ENCODE assay signal across 8 mouse cellular contexts in the genomic region with DNA sequence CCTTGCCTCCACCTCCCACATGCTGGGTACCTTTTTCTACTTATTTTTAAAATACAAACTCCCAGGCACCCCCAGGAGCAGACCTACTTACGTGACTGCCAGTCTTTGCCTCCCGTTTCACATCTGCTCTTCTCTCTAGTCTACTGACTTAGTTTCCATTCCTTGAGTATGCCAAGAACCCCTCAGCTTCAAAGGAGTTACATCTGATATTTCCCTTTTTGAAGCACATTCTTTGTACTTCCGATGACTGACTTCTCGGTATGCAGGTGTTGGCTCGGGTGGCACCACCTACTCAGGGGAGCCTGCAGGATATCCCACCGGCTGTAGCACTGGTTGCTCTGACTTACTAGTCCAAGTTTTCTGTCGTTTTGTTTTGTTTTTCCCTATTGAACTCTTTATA. TPM values are rescaled to one million over a fixed set of nuclear protein-coding genes. Genes with fewer than 3 reads are reported as not detected.
A peak's percentile ranks its signal among the peaks of the same experiment; 100 is the strongest.
DNase-seq lines count a peak whose midpoint lies in the region; ATAC-seq and TF ChIP-seq lines count a peak whose summit lies in the region.

No protein-coding gene starts in this region.

- no peak for TF ChIP-seq POLR2A in myocyte (IDR thresholded peaks at IDR 0.05; ENCODE audit: insufficient read length, low read depth)

- H3K27me3 ChIP-seq in heart, embryonic 15.5 days, result peaks cover 4% of the 10 kb centered on the region; the same call in 1 of the 2 replicates
- H3K27me3 ChIP-seq in intestine, embryonic 14.5 days (replicated peaks; ENCODE audit: control insufficient read depth, insufficient read depth, low read length), result no peaks in the 10 kb centered on the region
- peaks cover 4% of the 10 kb centered on the region for H3K27me3 ChIP-seq in myocyte (ENCODE audit: control insufficient read depth, insufficient read depth, insufficient read length)

- peak overlapping the region; percentile 69 for H3K4me3 ChIP-seq in heart, embryonic 15.5 days
- peak overlapping the region; percentile 66 for H3K4me3 ChIP-seq in intestine, embryonic 14.5 days (ENCODE audit: low read depth, low read length)
- H3K4me3 ChIP-seq in myocyte, result peak overlapping the region; percentile 27

- no peak for DNase-seq in heart, adult 18-20 months
- no peak for DNase-seq in intestine, embryonic 14.5 days (ENCODE audit: low spot score)
- no peak for DNase-seq in layer of hippocampus, adult 9-10 months (ENCODE audit: low spot score)
- DNase-seq in right cerebral cortex, postnatal 10 days (ENCODE audit: low spot score in 2 of 2), result no peak
- DNase-seq in left cerebral cortex, adult 8-10 months (ENCODE audit: low spot score in 2 of 2), result no peak

- ATAC-seq in heart, embryonic 15.5 days (replicated peaks; ENCODE audit: insufficient number of reproducible peaks, insufficient read depth, low FRiP score, low read depth), result no peak
- ATAC-seq in common myeloid progenitor, adult 5-6 weeks (replicated peaks; ENCODE audit: low read depth, poor library complexity, severe bottlenecking), result peak; percentile 9
- ATAC-seq in intestine, embryonic 14.5 days (replicated peaks; ENCODE audit: low FRiP score, low TSS enrichment, low read depth), result no peak

- no peaks in the 10 kb centered on the region for H3K79me2 ChIP-seq in myocyte (ENCODE audit: control insufficient read depth, insufficient read depth)

- WGBS in heart, embryonic 15.5 days, result 34% methylated on average over 7 of the region's 7 CpGs
- 38% methylated on average over 7 of the region's 7 CpGs for WGBS in intestine, embryonic 14.5 days

- H3ac ChIP-seq in myocyte (ENCODE audit: control insufficient read depth, insufficient read length), result no peak overlapping the region

- no peaks in the 10 kb centered on the region for H3K9me3 ChIP-seq in heart, embryonic 15.5 days (replicated peaks)
- H3K9me3 ChIP-seq in intestine, embryonic 14.5 days (ENCODE audit: control insufficient read depth, low read length), result no peaks in the 10 kb centered on the region

- H3K27ac ChIP-seq in heart, embryonic 15.5 days, result peak overlapping the region; percentile 57
- H3K27ac ChIP-seq in intestine, embryonic 14.5 days (ENCODE audit: low read depth), result no peak overlapping the region

- peak overlapping the region; percentile 68 for H3K4me2 ChIP-seq in heart, embryonic 15.5 days
- peak overlapping the region; percentile 66 for H3K4me2 ChIP-seq in intestine, embryonic 14.5 days (ENCODE audit: low read length)
- H3K4me2 ChIP-seq in myocyte (ENCODE audit: low read depth), result peak overlapping the region; percentile 81

- H3K9ac ChIP-seq in heart, embryonic 15.5 days, result peak overlapping the region; percentile 43; the same call in 1 of the 2 replicates
- H3K9ac ChIP-seq in intestine, embryonic 14.5 days (ENCODE audit: low read length), result no peak overlapping the region

- peaks cover 12% of the 10 kb centered on the region for H3K4me1 ChIP-seq in heart, embryonic 15.5 days (replicated peaks)
- peaks cover 12% of the 10 kb centered on the region for H3K4me1 ChIP-seq in intestine, embryonic 14.5 days (replicated peaks; ENCODE audit: control insufficient read depth, insufficient read depth, low read length)

- no peaks in the 10 kb centered on the region for H3K36me3 ChIP-seq in heart, embryonic 15.5 days
- no peaks in the 10 kb centered on the region for H3K36me3 ChIP-seq in intestine, embryonic 14.5 days (ENCODE audit: control insufficient read depth, insufficient read depth, low read length)
- no peaks in the 10 kb centered on the region for H3K36me3 ChIP-seq in myocyte (ENCODE audit: control insufficient read depth, insufficient read depth)

TF ChIP-seq in myocyte, 11 proteins besides CTCF, POLR2A, EP300 and RAD21:
- TF ChIP-seq E2F4 (IDR thresholded peaks at IDR 0.05; ENCODE audit: insufficient read depth) (no peak), MYOD1 (IDR thresholded peaks at IDR 0.05; ENCODE audit: control insufficient read depth in 1 of 3, insufficient read length in 2 of 3, low read depth in 2 of 3) (no peak), MYOG (IDR thresholded peaks at IDR 0.05; ENCODE audit: control insufficient read depth in 1 of 3, insufficient read depth in 1 of 3, insufficient read length in 2 of 3, low read depth in 2 of 3) (no peak), POLR2AphosphoS2 (IDR thresholded peaks at IDR 0.05; ENCODE audit: insufficient read length, low read depth) (no peak), CEBPB (IDR thresholded peaks at IDR 0.05; ENCODE audit: insufficient read depth, poor library complexity, severe bottlenecking) (no peak), REST (IDR thresholded peaks at IDR 0.05; ENCODE audit: insufficient read depth, insufficient read length) (no peak), USF1 (IDR thresholded peaks at IDR 0.05; ENCODE audit: low read depth) (no peak), TCF3 (IDR thresholded peaks at IDR 0.05; ENCODE audit: insufficient read length, low read depth) (no peak), MAX (IDR thresholded peaks at IDR 0.05; ENCODE audit: low read depth) (no peak), SRF (IDR thresholded peaks at IDR 0.05; ENCODE audit: control insufficient read depth, insufficient read length, low read depth) (no peak), TCF12 (IDR thresholded peaks at IDR 0.05; ENCODE audit: insufficient read depth, poor library complexity, severe bottlenecking) (no peak)

RNA-seq across cellular contexts. Expression of a gene that starts 0.6 kb away (rescaled TPM):
- polyA plus RNA-seq in heart, embryonic 15.5 days (2015; fragmentation: Nextera tagmentation; extraction: Ambion mirVana), result 24.6 and 27.1 TPM in 2 replicates
- total RNA-seq in heart, adult 18-20 months (2021), result 10 to 100 TPM; 22.6 to 25.6 TPM
- 14.2 and 18.2 TPM in 2 replicates for total RNA-seq in common myeloid progenitor, adult 5-6 weeks (2017)
- polyA plus RNA-seq in intestine, embryonic 14.5 days (2014; fragmentation: Nextera tagmentation; extraction: Ambion mirVana), result 25.9 and 26.4 TPM in 2 replicates
- polyA plus RNA-seq in myocyte (2012; fragmentation: generic; extraction: Trizol), result 12.5 TPM
- 10 to 100 TPM; 13.2 to 15.2 (median 14.1) TPM for total RNA-seq in left cerebral cortex, adult 8-10 months (2022)

RNA-seq across cellular contexts. Expression of a gene that starts 8.9 kb away (rescaled TPM):
- polyA plus RNA-seq in heart, embryonic 15.5 days (2015; fragmentation: Nextera tagmentation; extraction: Ambion mirVana), result 0.53 and 0.77 TPM in 2 replicates
- total RNA-seq in heart, adult 18-20 months (2021), result 1 to 10 TPM; 2.6 to 2.8 TPM
- total RNA-seq in common myeloid progenitor, adult 5-6 weeks (2017), result 0.34 and 0.87 TPM in 2 replicates
- 0.97 and 1.0 TPM in 2 replicates for polyA plus RNA-seq in intestine, embryonic 14.5 days (2014; fragmentation: Nextera tagmentation; extraction: Ambion mirVana)
- polyA plus RNA-seq in myocyte (2012; fragmentation: generic; extraction: Trizol), result 3.4 TPM
- total RNA-seq in left cerebral cortex, adult 8-10 months (2022), result 10 to 100 TPM in 3 of 4 experiments, 1 to 10 TPM in 1; 9.5 to 10.9 (median 10.2) TPM

RNA-seq across cellular contexts. Expression of a gene that starts 9.1 kb away (rescaled TPM):
- not detected in 2 replicates for polyA plus RNA-seq in heart, embryonic 15.5 days (2015; fragmentation: Nextera tagmentation; extraction: Ambion mirVana)
- total RNA-seq in heart, adult 18-20 months (2021), result under 1 TPM in 1 of 2 experiments, not detected in 1; 0.60 TPM
- not detected in 2 replicates for total RNA-seq in common myeloid progenitor, adult 5-6 weeks (2017)
- not detected in 2 replicates for polyA plus RNA-seq in intestine, embryonic 14.5 days (2014; fragmentation: Nextera tagmentation; extraction: Ambion mirVana)
- polyA plus RNA-seq in myocyte (2012; fragmentation: generic; extraction: Trizol), result 0.47 TPM
- total RNA-seq in left cerebral cortex, adult 8-10 months (2022), result not detected

RNA-seq across cellular contexts. Expression of a gene that starts 34.5 kb away (rescaled TPM):
- 17.0 and 23.1 TPM in 2 replicates for polyA plus RNA-seq in heart, embryonic 15.5 days (2015; fragmentation: Nextera tagmentation; extraction: Ambion mirVana)
- total RNA-seq in heart, adult 18-20 months (2021), result under 1 TPM; 0.57 to 0.77 TPM
- 11.1 and 13.2 TPM in 2 replicates for total RNA-seq in common myeloid progenitor, adult 5-6 weeks (2017)
- 10.7 and 10.8 TPM in 2 replicates for polyA plus RNA-seq in intestine, embryonic 14.5 days (2014; fragmentation: Nextera tagmentation; extraction: Ambion mirVana)
- 11.0 TPM for polyA plus RNA-seq in myocyte (2012; fragmentation: generic; extraction: Trizol)
- 10 to 100 TPM; 10.5 to 13.9 (median 13.1) TPM for total RNA-seq in left cerebral cortex, adult 8-10 months (2022)

RNA-seq across cellular contexts. Expression of a gene that starts 45.5 kb away (rescaled TPM):
- polyA plus RNA-seq in heart, embryonic 15.5 days (2015; fragmentation: Nextera tagmentation; extraction: Ambion mirVana), result 2.0 and 2.4 TPM in 2 replicates
- under 1 TPM in 1 of 2 experiments, not detected in 1; 0.27 TPM for total RNA-seq in heart, adult 18-20 months (2021)
- 0.15 and 0.64 TPM in 2 replicates for total RNA-seq in common myeloid progenitor, adult 5-6 weeks (2017)
- 0.81 and 1.4 TPM in 2 replicates for polyA plus RNA-seq in intestine, embryonic 14.5 days (2014; fragmentation: Nextera tagmentation; extraction: Ambion mirVana)
- polyA plus RNA-seq in myocyte (2012; fragmentation: generic; extraction: Trizol), result 0.12 TPM
- 10 to 100 TPM; 76.7 to 90.9 (median 82.4) TPM for total RNA-seq in left cerebral cortex, adult 8-10 months (2022)
